Comparison of ENCODE assay signal across 8 mouse cellular contexts in genomic region chr2:125724546-125725114, GRCm38 (mm10). TPM values are rescaled to one million over a fixed set of nuclear protein-coding genes. Genes with fewer than 3 reads are reported as not detected.
DNase-seq lines count a peak whose midpoint lies in the region; ATAC-seq and TF ChIP-seq lines count a peak whose summit lies in the region.

No protein-coding gene starts in this region.

- ATAC-seq in heart, embryonic 11.5 days (replicated peaks; ENCODE audit: insufficient number of reproducible peaks, low FRiP score, low TSS enrichment): no peak
- ATAC-seq in heart, embryonic 15.5 days (replicated peaks; ENCODE audit: insufficient number of reproducible peaks, insufficient read depth, low FRiP score, low read depth): no peak
- ATAC-seq in neural tube, embryonic 12.5 days (ENCODE audit: low FRiP score, low read depth): peak; percentile 58

- no peak for DNase-seq in heart, postnatal 25 days (ENCODE audit: low spot score)
- DNase-seq in cerebellum, adult 2 months: peak; percentile 39 to 49
- DNase-seq in kidney, postnatal 36 days: peak; percentile 25 to 41
- no peak for DNase-seq in urinary bladder, adult 18-20 months (ENCODE audit: low spot score in 2 of 2)
- no peak for DNase-seq in layer of hippocampus, postnatal 36 days

- peak overlapping the region; percentile 98 for H3K4me2 ChIP-seq in heart, embryonic 11.5 days
- peak overlapping the region; percentile 99 for H3K4me2 ChIP-seq in heart, embryonic 15.5 days
- peak overlapping the region; percentile 100 for H3K4me2 ChIP-seq in neural tube, embryonic 12.5 days (replicated peaks)

- peak overlapping the region; percentile 60 for H3K4me3 ChIP-seq in heart, embryonic 11.5 days (ENCODE audit: low read depth, low read length)
- peak overlapping the region; percentile 60 for H3K4me3 ChIP-seq in cerebellum, adult 2 months (replicated peaks; ENCODE audit: insufficient read depth, low read depth, low read length)
- peak overlapping the region; percentile 52 for H3K4me3 ChIP-seq in heart, embryonic 15.5 days
- peak overlapping the region; percentile 52 for H3K4me3 ChIP-seq in neural tube, embryonic 12.5 days

- TF ChIP-seq CTCF in cerebellum, adult 2 months (IDR thresholded peaks at IDR 0.05; ENCODE audit: borderline replicate concordance, insufficient read depth, low read depth, low read length): no peak

- no peak overlapping the region; the same call in 1 of the 2 replicates for H3K9ac ChIP-seq in heart, embryonic 11.5 days (ENCODE audit: low read depth, low read length)
- peak overlapping the region; percentile 9; the same call in 1 of the 2 replicates for H3K9ac ChIP-seq in heart, embryonic 15.5 days
- H3K9ac ChIP-seq in neural tube, embryonic 12.5 days: 0 out of 2 replicates have a peak overlapping the region, but pooled peaks have one; percentile 68

- no peaks in the 10 kb centered on the region for H3K36me3 ChIP-seq in heart, embryonic 11.5 days (ENCODE audit: control insufficient read depth, insufficient read depth, low read length)
- no peaks in the 10 kb centered on the region for H3K36me3 ChIP-seq in heart, embryonic 15.5 days
- H3K36me3 ChIP-seq in neural tube, embryonic 12.5 days: no peaks in the 10 kb centered on the region

- TF ChIP-seq POLR2A in cerebellum, adult 2 months (IDR thresholded peaks at IDR 0.05; ENCODE audit: borderline replicate concordance, insufficient read depth, low read length): no peak

- H3K9me3 ChIP-seq in heart, embryonic 11.5 days (replicated peaks; ENCODE audit: control insufficient read depth, low read length): no peaks in the 10 kb centered on the region
- H3K9me3 ChIP-seq in heart, embryonic 15.5 days (replicated peaks): no peaks in the 10 kb centered on the region
- no peaks in the 10 kb centered on the region for H3K9me3 ChIP-seq in neural tube, embryonic 12.5 days

- peaks cover 37% of the 10 kb centered on the region for H3K27me3 ChIP-seq in heart, embryonic 11.5 days (ENCODE audit: control insufficient read depth, insufficient read depth, low read length)
- no peaks in the 10 kb centered on the region for H3K27me3 ChIP-seq in cerebellum, adult 2 months (ENCODE audit: control insufficient read depth, insufficient read depth, low read length)
- peaks cover 42% of the 10 kb centered on the region for H3K27me3 ChIP-seq in heart, embryonic 15.5 days
- H3K27me3 ChIP-seq in neural tube, embryonic 12.5 days (replicated peaks): peaks cover 25% of the 10 kb centered on the region

- intact Hi-C loops in heart, postnatal 25 days (cut with DNase I): loop anchor here (5.0 kb wide), 1 partner anchor 462 kb away; no protein-coding TSS in a partner anchor

- H3K27ac ChIP-seq in heart, embryonic 11.5 days (ENCODE audit: low read depth, low read length): no peak overlapping the region
- no peak overlapping the region for H3K27ac ChIP-seq in cerebellum, adult 2 months (ENCODE audit: insufficient read depth, low read length)
- no peak overlapping the region for H3K27ac ChIP-seq in heart, embryonic 15.5 days
- H3K27ac ChIP-seq in neural tube, embryonic 12.5 days: no peak overlapping the region

- H3K4me1 ChIP-seq in heart, embryonic 11.5 days (ENCODE audit: control insufficient read depth, insufficient read depth, low read length): no peaks in the 10 kb centered on the region
- H3K4me1 ChIP-seq in cerebellum, adult 2 months (ENCODE audit: control insufficient read depth, insufficient read depth, low read length): no peaks in the 10 kb centered on the region
- H3K4me1 ChIP-seq in heart, embryonic 15.5 days (replicated peaks): peaks cover 17% of the 10 kb centered on the region
- peaks cover 14% of the 10 kb centered on the region for H3K4me1 ChIP-seq in neural tube, embryonic 12.5 days

- 1% methylated on average over 16 of the region's 16 CpGs for WGBS in heart, embryonic 11.5 days (ENCODE audit: insufficient replicate concordance)
- WGBS in cerebellum, adult 2 months: 7% methylated on average over 16 of the region's 16 CpGs
- WGBS in heart, embryonic 15.5 days: 4% methylated on average over 16 of the region's 16 CpGs
- 1% methylated on average over 16 of the region's 16 CpGs for WGBS in neural tube, embryonic 12.5 days

RNA-seq across cellular contexts. Expression of gene Shc4, which starts 0.7 kb away (rescaled TPM):
- polyA plus RNA-seq in heart, embryonic 11.5 days (2014; fragmentation: Nextera tagmentation; extraction: Ambion mirVana): 1.2 and 2.0 TPM in 2 replicates
- total RNA-seq in heart, postnatal 25 days (2021): under 1 TPM; 0.42 to 0.49 TPM
- polyA plus RNA-seq in cerebellum, adult 2 months (2012; rRNA removed): 6.7 and 7.0 TPM in 2 replicates
- 1.0 and 1.5 TPM in 2 replicates for polyA plus RNA-seq in heart, embryonic 15.5 days (2015; fragmentation: Nextera tagmentation; extraction: Ambion mirVana)
- 3.7 and 5.2 TPM in 2 replicates for polyA plus RNA-seq in neural tube, embryonic 12.5 days (2016; fragmentation: Nextera tagmentation; extraction: Ambion mirVana)
- 1 to 10 TPM; 4.9 to 5.3 TPM for total RNA-seq in layer of hippocampus, postnatal 36 days (2021)

RNA-seq across cellular contexts. Expression of gene Eid1, which starts 51.7 kb away (rescaled TPM):
- polyA plus RNA-seq in heart, embryonic 11.5 days (2014; fragmentation: Nextera tagmentation; extraction: Ambion mirVana): 182 and 197 TPM in 2 replicates
- total RNA-seq in heart, postnatal 25 days (2021): 10 to 100 TPM; 51.3 to 55.2 TPM
- 148 and 159 TPM in 2 replicates for polyA plus RNA-seq in cerebellum, adult 2 months (2012; rRNA removed)
- polyA plus RNA-seq in heart, embryonic 15.5 days (2015; fragmentation: Nextera tagmentation; extraction: Ambion mirVana): 119 and 128 TPM in 2 replicates
- 351 and 393 TPM in 2 replicates for polyA plus RNA-seq in neural tube, embryonic 12.5 days (2016; fragmentation: Nextera tagmentation; extraction: Ambion mirVana)
- total RNA-seq in layer of hippocampus, postnatal 36 days (2021): 100 to 1,000 TPM; 264 to 282 TPM

RNA-seq across cellular contexts. Expression of gene Secisbp2l, which starts 58.0 kb away (rescaled TPM):
- 16.7 and 18.8 TPM in 2 replicates for polyA plus RNA-seq in heart, embryonic 11.5 days (2014; fragmentation: Nextera tagmentation; extraction: Ambion mirVana)
- 10 to 100 TPM; 26.3 to 28.6 TPM for total RNA-seq in heart, postnatal 25 days (2021)
- 36.8 and 37.7 TPM in 2 replicates for polyA plus RNA-seq in cerebellum, adult 2 months (2012; rRNA removed)
- 11.3 and 12.8 TPM in 2 replicates for polyA plus RNA-seq in heart, embryonic 15.5 days (2015; fragmentation: Nextera tagmentation; extraction: Ambion mirVana)
- polyA plus RNA-seq in neural tube, embryonic 12.5 days (2016; fragmentation: Nextera tagmentation; extraction: Ambion mirVana): 29.3 and 31.6 TPM in 2 replicates
- total RNA-seq in layer of hippocampus, postnatal 36 days (2021): 100 to 1,000 TPM; 102 to 104 TPM

Comparison
In these comparisons a context has a peak if more than half of its experiments do, and no peak if none do; other contexts are left out.
1. DNase-seq: peak in cerebellum, adult 2 months (2 of 2) and kidney, postnatal 36 days (2 of 2); none in heart, postnatal 25 days (single experiment), urinary bladder, adult 18-20 months (0 of 2) and layer of hippocampus, postnatal 36 days (0 of 2).
2. Peak in every context shown above with its lines, with median percentiles within 50 percentile points of each other: H3K4me2 ChIP-seq and H3K4me3 ChIP-seq.